ENCODE assay signal across 10 mouse cellular contexts in genomic region chr12:50544855-50545609, GRCm38 (mm10).
DNase-seq lines count a peak whose midpoint lies in the region; ATAC-seq and TF ChIP-seq lines count a peak whose summit lies in the region.
"Had no signal": no experiment of that assay in that cellular context is flagged by ENCODE, and none has a peak within 500 bp of the region (broad histone marks: within the 10 kb centered on the region; RNA-seq: fewer than 3 reads in every experiment).

No protein-coding gene starts in this region.

- no peaks in the 10 kb centered on the region for H3K27me3 ChIP-seq in hindbrain, embryonic 11.5 days (ENCODE audit: control insufficient read depth, insufficient read depth, low read length)
- H3K27me3 ChIP-seq in hindbrain, embryonic 14.5 days (ENCODE audit: control insufficient read depth, insufficient read depth, low read length), result no peaks in the 10 kb centered on the region
- no peaks in the 10 kb centered on the region for H3K27me3 ChIP-seq in Patski
- no peaks in the 10 kb centered on the region for H3K27me3 ChIP-seq in forebrain, embryonic 13.5 days
- H3K27me3 ChIP-seq: embryonic facial prominence, embryonic 13.5 days had no signal

- in situ Hi-C loops in Patski (cut with MboI; ENCODE audit: low pct_unique_long_range_greater_than_20kb), result no loop called here

- CTCF ChIA-PET in Patski (lab: Charles Lee), result no interaction called here

- no peaks in the 10 kb centered on the region for H3K9me3 ChIP-seq in hindbrain, embryonic 11.5 days (ENCODE audit: control insufficient read depth, low read length)
- H3K9me3 ChIP-seq in hindbrain, embryonic 14.5 days (ENCODE audit: control insufficient read depth, low read length), result no peaks in the 10 kb centered on the region
- no peaks in the 10 kb centered on the region for H3K9me3 ChIP-seq in forebrain, embryonic 13.5 days (replicated peaks)
- H3K9me3 ChIP-seq: embryonic facial prominence, embryonic 13.5 days had no signal

- H3K9ac ChIP-seq in hindbrain, embryonic 11.5 days (ENCODE audit: low read depth, low read length), result no peak overlapping the region
- no peak overlapping the region for H3K9ac ChIP-seq in hindbrain, embryonic 14.5 days
- H3K9ac ChIP-seq in forebrain, embryonic 13.5 days, result no peak overlapping the region
- H3K9ac ChIP-seq: embryonic facial prominence, embryonic 13.5 days had no signal

- TF ChIP-seq CTCF in Patski (IDR thresholded peaks at IDR 0.05), result no peak

- no peak overlapping the region for H3K27ac ChIP-seq in hindbrain, embryonic 11.5 days (ENCODE audit: low read depth, low read length)
- H3K27ac ChIP-seq in hindbrain, embryonic 14.5 days, result no peak overlapping the region
- peak overlapping the region; percentile 48; the same call in 1 of the 2 replicates for H3K27ac ChIP-seq in forebrain, embryonic 13.5 days
- H3K27ac ChIP-seq: embryonic facial prominence, embryonic 13.5 days; macrophage had no signal

- peak; percentile 70; the same call in 1 of the 2 replicates for ATAC-seq in hindbrain, embryonic 11.5 days (ENCODE audit: low FRiP score)
- ATAC-seq in hindbrain, embryonic 14.5 days (ENCODE audit: low FRiP score), result no peak
- ATAC-seq in Patski, result peak; percentile 98
- peak; percentile 39; the same call in 1 of the 2 replicates for ATAC-seq in forebrain, embryonic 13.5 days

- no peak overlapping the region for H3K4me3 ChIP-seq in hindbrain, embryonic 11.5 days (ENCODE audit: low read depth, low read length)
- no peak overlapping the region for H3K4me3 ChIP-seq in hindbrain, embryonic 14.5 days (replicated peaks; ENCODE audit: low read length)
- no peak overlapping the region for H3K4me3 ChIP-seq in forebrain, embryonic 13.5 days
- H3K4me3 ChIP-seq: embryonic facial prominence, embryonic 13.5 days had no signal

- H3K36me3 ChIP-seq in hindbrain, embryonic 11.5 days (ENCODE audit: control insufficient read depth, insufficient read depth, low read length), result no peaks in the 10 kb centered on the region
- H3K36me3 ChIP-seq in hindbrain, embryonic 14.5 days (replicated peaks; ENCODE audit: control insufficient read depth, insufficient read depth), result no peaks in the 10 kb centered on the region
- H3K36me3 ChIP-seq in forebrain, embryonic 13.5 days (ENCODE audit: poor library complexity, severe bottlenecking), result no peaks in the 10 kb centered on the region
- H3K36me3 ChIP-seq: embryonic facial prominence, embryonic 13.5 days had no signal

- H3K4me1 ChIP-seq in hindbrain, embryonic 11.5 days (replicated peaks; ENCODE audit: control insufficient read depth, insufficient read depth, low read length), result no peaks in the 10 kb centered on the region
- H3K4me1 ChIP-seq in hindbrain, embryonic 14.5 days (replicated peaks; ENCODE audit: control insufficient read depth, insufficient read depth, low read length), result no peaks in the 10 kb centered on the region; the same call in 1 of the 2 replicates
- H3K4me1 ChIP-seq in forebrain, embryonic 13.5 days, result peaks cover 45% of the 10 kb centered on the region

- DNase-seq in hindbrain, embryonic 11.5 days (ENCODE audit: low spot score), result peak; percentile 21
- no peak for DNase-seq in hindbrain, embryonic 14.5 days (ENCODE audit: low spot score)
- DNase-seq in Patski (ENCODE audit: low read depth, low spot score), result peak; percentile 46
- peak; percentile 37 to 52 for DNase-seq in kidney, postnatal 36 days
- no peak for DNase-seq in left cerebral cortex, adult 18-20 months (ENCODE audit: low spot score in 2 of 2)
- no peak for DNase-seq in frontal cortex, postnatal 36 days (ENCODE audit: low spot score in 2 of 2)
- no peak for DNase-seq in cerebellum, postnatal 10 days

- WGBS in hindbrain, embryonic 11.5 days, result 43% methylated on average over 8 of the region's 8 CpGs
- WGBS in hindbrain, embryonic 14.5 days, result 42% methylated on average over 8 of the region's 8 CpGs
- 14% methylated on average over 8 of the region's 8 CpGs for WGBS in forebrain, embryonic 13.5 days

- no peak overlapping the region for H3K4me2 ChIP-seq in hindbrain, embryonic 11.5 days (replicated peaks; ENCODE audit: low read depth, low read length)
- no peak overlapping the region for H3K4me2 ChIP-seq in hindbrain, embryonic 14.5 days (replicated peaks)
- H3K4me2 ChIP-seq in forebrain, embryonic 13.5 days, result peak overlapping the region; percentile 17; the same call in 1 of the 2 replicates
- H3K4me2 ChIP-seq: embryonic facial prominence, embryonic 13.5 days had no signal

- POLR2A ChIA-PET in Patski (lab: Charles Lee), result interaction anchor here (1.1 kb wide), 1 partner anchor 9 kb away, joined by 3 read pairs; no protein-coding TSS in a partner anchor

Comparison
In these comparisons a context has a peak if more than half of its experiments do, and no peak if none do; other contexts are left out.
1. DNase-seq: peak in hindbrain, embryonic 11.5 days (single experiment), Patski (single experiment) and kidney, postnatal 36 days (2 of 2); none in hindbrain, embryonic 14.5 days (single experiment), left cerebral cortex, adult 18-20 months (0 of 2), frontal cortex, postnatal 36 days (0 of 2) and cerebellum, postnatal 10 days (0 of 2).